Mouse (Mus musculus) ES-E14 (cell line): Measurements from ENCODE around the gene Mrps7.

Experiments
- MAFK ChIP-seq: IDR thresholded peaks from 2 replicates; pipeline ENCODE4 v1.6.1; 2014; ENCODE audit warnings: mild to moderate bottlenecking, low read depth, low read length, inconsistent platforms; ENCODE audit not compliant: insufficient read depth
- ZC3H11A ChIP-seq: IDR thresholded peaks from 2 replicates; pipeline ENCODE4 v1.6.1; 2012; ENCODE audit warnings: low read depth, mild to moderate bottlenecking, inconsistent platforms, low read length, borderline replicate concordance

DNA sequence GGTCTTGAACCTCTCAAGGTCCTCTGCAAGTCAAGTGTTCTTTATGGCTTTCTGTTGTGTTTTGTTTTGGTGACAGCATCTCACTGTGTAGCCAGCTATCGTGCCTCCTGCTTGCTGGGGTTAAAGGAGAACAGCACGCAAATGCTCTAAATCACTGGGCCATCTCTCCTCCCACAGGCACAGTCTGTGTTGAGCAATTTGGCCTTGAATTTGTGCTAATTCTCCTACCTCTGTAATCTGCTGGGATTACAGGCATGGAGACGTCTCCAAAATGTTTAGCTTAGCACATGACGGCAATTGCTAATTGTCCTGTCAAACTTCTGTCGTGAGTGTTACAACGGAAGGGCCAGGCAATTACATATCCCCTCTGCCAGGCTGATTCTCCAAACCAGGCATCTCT, 7.4 kb downstream of the Mrps7 start:
- TF ChIP-seq MAFK = no peak
- TF ChIP-seq ZC3H11A = no peak
